Comparison of ENCODE assay signal across 18 mouse cellular contexts in the genomic region with DNA sequence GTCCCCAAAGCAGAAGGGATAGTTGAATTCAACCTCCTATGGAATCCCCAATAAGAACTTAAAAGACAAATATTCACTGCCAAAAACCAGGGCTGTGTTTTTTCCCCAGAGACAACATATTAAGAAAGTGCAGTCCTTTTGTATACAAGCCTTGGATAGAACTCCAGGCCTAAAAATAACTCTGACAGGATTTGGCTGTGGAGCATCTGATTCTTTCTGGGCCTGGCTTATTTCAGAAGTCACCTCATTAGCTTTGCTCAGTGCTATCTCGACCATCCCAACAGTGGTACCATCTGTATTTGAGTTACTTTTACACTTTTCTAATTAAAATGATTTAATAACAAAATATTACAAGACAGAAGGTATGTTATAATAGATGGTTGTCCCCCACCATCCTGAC.
DNase-seq lines count a peak whose midpoint lies in the region; ATAC-seq and TF ChIP-seq lines count a peak whose summit lies in the region.
"Had no signal": no experiment of that assay in that cellular context is flagged by ENCODE, and none has a peak within 500 bp of the region (broad histone marks: within the 10 kb centered on the region; RNA-seq: fewer than 3 reads in every experiment).

No protein-coding gene starts in this region.

- H3K27me3 ChIP-seq in heart, postnatal 0 days (ENCODE audit: control insufficient read depth, insufficient read depth, low read length) = no peaks in the 10 kb centered on the region
- no peaks in the 10 kb centered on the region for H3K27me3 ChIP-seq in midbrain, embryonic 15.5 days (replicated peaks)
- H3K27me3 ChIP-seq: midbrain, embryonic 13.5 days had no signal

- no peak overlapping the region for H3K9ac ChIP-seq in heart, postnatal 0 days (replicated peaks; ENCODE audit: low read depth, low read length)
- no peak overlapping the region for H3K9ac ChIP-seq in midbrain, embryonic 15.5 days
- H3K9ac ChIP-seq: hindbrain, embryonic 14.5 days; liver, embryonic 14.5 days; midbrain, embryonic 13.5 days had no signal

- peak; percentile 93 for DNase-seq in heart, adult 11 months
- DNase-seq in heart, postnatal 4 days = no peak
- peak; percentile 49 to 64 for DNase-seq in heart, adult 9 months (ENCODE audit: low spot score in 2 of 2)
- DNase-seq in heart, postnatal 0 days (ENCODE audit: low spot score) = peak; percentile 22
- peak; percentile 51 for DNase-seq in lung, postnatal 25 days (ENCODE audit: low spot score)
- DNase-seq in left cerebral cortex, postnatal 10 days (ENCODE audit: extremely low spot score in 1 of 2, low spot score in 2 of 2) = no peak
- DNase-seq in right cerebral cortex, postnatal 14 days = no peak
- DNase-seq: cerebellum, postnatal 14 days; kidney, adult 11 months; retina, postnatal 1 day; thymus, adult 2 months had no signal

- H3K36me3 ChIP-seq in heart, postnatal 0 days (replicated peaks; ENCODE audit: control insufficient read depth, insufficient read depth, low read length) = no peaks in the 10 kb centered on the region
- H3K36me3 ChIP-seq in midbrain, embryonic 15.5 days (replicated peaks) = no peaks in the 10 kb centered on the region
- H3K36me3 ChIP-seq: midbrain, embryonic 13.5 days had no signal

- WGBS in heart, postnatal 0 days = 13% methylated on average over 1 of the region's 1 CpGs
- WGBS in midbrain, embryonic 15.5 days = 60% methylated on average over 1 of the region's 1 CpGs

- no peak for TF ChIP-seq CTCF in heart, postnatal 0 days (IDR thresholded peaks at IDR 0.05; ENCODE audit: low read depth)

- peaks cover 30% of the 10 kb centered on the region for H3K4me1 ChIP-seq in heart, postnatal 0 days (ENCODE audit: control insufficient read depth, insufficient read depth)
- H3K4me1 ChIP-seq in midbrain, embryonic 15.5 days = no peaks in the 10 kb centered on the region
- H3K4me1 ChIP-seq: midbrain, embryonic 13.5 days had no signal

- no peak overlapping the region for H3K4me2 ChIP-seq in heart, postnatal 0 days (ENCODE audit: low read depth, low read length)
- H3K4me2 ChIP-seq in midbrain, embryonic 15.5 days = no peak overlapping the region
- H3K4me2 ChIP-seq: hindbrain, embryonic 14.5 days; midbrain, embryonic 13.5 days had no signal

- peak overlapping the region; percentile 40; the same call in 1 of the 2 replicates for H3K27ac ChIP-seq in heart, postnatal 0 days (ENCODE audit: low read depth)
- H3K27ac ChIP-seq in midbrain, embryonic 15.5 days = no peak overlapping the region
- H3K27ac ChIP-seq: hindbrain, embryonic 14.5 days; kidney, postnatal 0 days; left cerebral cortex, adult 2 months; liver, embryonic 14.5 days; midbrain, embryonic 13.5 days had no signal

- TF ChIP-seq EP300 in heart, postnatal 0 days (IDR thresholded peaks at IDR 0.05; ENCODE audit: low read depth) = no peak

- H3K4me3 ChIP-seq in heart, postnatal 0 days (ENCODE audit: low read depth, low read length) = no peak overlapping the region
- H3K4me3 ChIP-seq in midbrain, embryonic 15.5 days = no peak overlapping the region
- H3K4me3 ChIP-seq: left cerebral cortex, adult 2 months; midbrain, embryonic 13.5 days had no signal

- H3K9me3 ChIP-seq in heart, postnatal 0 days (replicated peaks; ENCODE audit: control insufficient read depth, low read length) = no peaks in the 10 kb centered on the region
- no peaks in the 10 kb centered on the region for H3K9me3 ChIP-seq in midbrain, embryonic 15.5 days
- H3K9me3 ChIP-seq: midbrain, embryonic 13.5 days had no signal

- intact Hi-C loops in left cerebral cortex, postnatal 10 days (cut with DNase I) = no loop called here

- peak; percentile 66; the same call in 1 of the 2 replicates for ATAC-seq in heart, postnatal 0 days (ENCODE audit: insufficient read depth, low read depth)
- ATAC-seq in midbrain, embryonic 15.5 days (replicated peaks) = no peak
- ATAC-seq: forebrain, embryonic 16.5 days; midbrain, embryonic 13.5 days had no signal

Comparison
In these comparisons a context has a peak if more than half of its experiments do, and no peak if none do; other contexts are left out.
1. DNase-seq: peak in heart, adult 11 months (single experiment), heart, adult 9 months (2 of 2), heart, postnatal 0 days (single experiment) and lung, postnatal 25 days (single experiment); none in heart, postnatal 4 days (single experiment), left cerebral cortex, postnatal 10 days (0 of 2) and right cerebral cortex, postnatal 14 days (single experiment).